Mouse (Mus musculus): Measurements from ENCODE around the gene Cabcoco1. TPM values are rescaled to one million over a fixed set of nuclear protein-coding genes. Genes with fewer than 3 reads are reported as not detected.

Cabcoco1 gene
- polyA plus RNA-seq (2014; fragmentation: Illumina TruSeq; extraction: RNeasy Lipid Tissue Mini Kit (QIAGEN cat#74804); ENCODE audit: low replicate concordance) = 3.6 TPM

DNA sequence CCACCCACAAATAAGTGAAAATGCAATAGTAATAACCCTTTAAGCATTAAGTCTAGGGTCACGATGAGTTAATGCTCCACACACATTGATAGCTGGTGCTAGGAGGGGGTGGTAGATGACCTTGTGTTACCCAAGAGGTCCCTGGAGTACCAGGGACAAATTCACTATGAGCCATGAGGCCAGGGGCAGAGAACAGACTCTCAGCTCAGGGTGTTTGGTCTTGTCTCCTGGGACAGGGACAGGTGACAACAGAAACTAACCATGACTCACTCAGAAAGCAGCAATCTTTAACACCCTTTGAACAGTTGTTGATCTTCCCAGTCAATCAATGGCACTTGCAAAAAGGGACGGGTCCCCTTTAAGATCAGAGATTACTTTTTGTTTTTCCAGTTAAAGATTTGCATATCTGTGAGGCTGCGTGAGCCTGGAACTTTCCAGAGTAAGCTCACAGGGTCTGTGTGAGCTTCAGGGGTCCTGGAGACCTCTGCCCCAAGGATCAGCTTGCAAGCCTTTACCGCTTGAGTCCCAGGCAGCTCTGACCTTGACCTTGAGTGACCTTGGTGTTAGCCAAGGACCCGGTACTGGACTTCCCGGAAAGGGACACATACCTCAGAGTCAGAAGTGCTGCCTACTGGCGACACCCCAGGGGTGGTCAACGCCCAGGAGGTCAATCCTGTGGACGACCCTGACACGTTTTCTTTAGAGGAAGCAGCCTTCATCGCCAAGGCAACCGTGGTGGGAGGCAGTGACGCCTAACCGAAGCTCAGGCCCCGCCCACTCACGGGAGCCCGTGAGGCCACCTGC, at the start of gene Cabcoco1:
TSS of gene Cabcoco1 (minus strand) at position 758 of the 804 bp plus-strand sequence.

Other genes with a start within 250 kb of the Cabcoco1 start
- gene Tmem26, start 181.8 kb upstream of the Cabcoco1 start, polyA plus RNA-seq (2014; fragmentation: Illumina TruSeq; extraction: RNeasy Lipid Tissue Mini Kit (QIAGEN cat#74804); ENCODE audit: low replicate concordance) = 0.78 TPM